Mouse (Mus musculus) heart, embryonic 12.5 days (tissue): ENCODE measurements around the gene 4931428L18Rik. TPM values are rescaled to one million over a fixed set of nuclear protein-coding genes. Genes with fewer than 3 reads are reported as not detected.

Experiments
- ATAC-seq: fragments of 200-750 bp; cut with Nextera tagmentation; 2 replicates; pipeline ENCODE4 v1.8.0; 2017; ENCODE audit warnings: moderate TSS enrichment, moderate library complexity; ENCODE audit not compliant: insufficient number of reproducible peaks, low FRiP score
- H3K27ac ChIP-seq: fragments of 300-500 bp; sonication (generic); 2 replicates; pipeline ENCODE4 v1.5.1; 2016; ENCODE audit warnings: mild to moderate bottlenecking, moderate library complexity; ENCODE audit not compliant: poor library complexity, severe bottlenecking
- H3K27me3 ChIP-seq: fragments of 300-500 bp; sonication (generic); replicated peaks from 2 replicates; pipeline ENCODE4 v1.6.1; 2016; ENCODE audit warnings: mild to moderate bottlenecking, moderate library complexity
- H3K36me3 ChIP-seq: fragments of 300-500 bp; sonication (generic); 2 replicates; pipeline ENCODE4 v1.6.1; 2016; ENCODE audit warnings: mild to moderate bottlenecking, moderate library complexity
- H3K4me1 ChIP-seq: fragments of 300-500 bp; sonication (generic); replicated peaks from 2 replicates; pipeline ENCODE4 v1.6.1; 2016; ENCODE audit warnings: mild to moderate bottlenecking
- H3K4me2 ChIP-seq: fragments of 300-500 bp; sonication (generic); 2 replicates; pipeline ENCODE4 v1.6.1; 2016; ENCODE audit warnings: mild to moderate bottlenecking, moderate library complexity
- H3K4me3 ChIP-seq: fragments of 300-500 bp; sonication (generic); 2 replicates; pipeline ENCODE4 v1.5.1; 2016; ENCODE audit warnings: mild to moderate bottlenecking
- H3K9ac ChIP-seq: fragments of 300-500 bp; sonication (generic); 2 replicates; pipeline ENCODE4 v1.6.1; 2016; ENCODE audit warnings: mild to moderate bottlenecking, moderate library complexity
- H3K9me3 ChIP-seq: fragments of 300-500 bp; sonication (generic); replicated peaks from 2 replicates; pipeline ENCODE4 v1.6.1; 2016; ENCODE audit warnings: mild to moderate bottlenecking, moderate library complexity
- WGBS: fragments of 180-500 bp; shearing (Covaris S2); methylation state at CpG from one replicate; pipeline ENCODE4 v1.1.7; 2016; 5-methylcytosine and 5-hydroxymethylcytosine counted together
- polyA plus RNA-seq: library from polyadenylated mRNA; unstranded; fragments of >200 nt; fragmentation: Nextera tagmentation; extraction: Ambion mirVana; gene quantifications from 2 replicates; pipeline ENCODE4 v1.2.1, GENCODE M21; 2016

The 4931428L18Rik gene
- polyA plus RNA-seq, 1 experiment from 2014 or later, result not detected

DNA sequence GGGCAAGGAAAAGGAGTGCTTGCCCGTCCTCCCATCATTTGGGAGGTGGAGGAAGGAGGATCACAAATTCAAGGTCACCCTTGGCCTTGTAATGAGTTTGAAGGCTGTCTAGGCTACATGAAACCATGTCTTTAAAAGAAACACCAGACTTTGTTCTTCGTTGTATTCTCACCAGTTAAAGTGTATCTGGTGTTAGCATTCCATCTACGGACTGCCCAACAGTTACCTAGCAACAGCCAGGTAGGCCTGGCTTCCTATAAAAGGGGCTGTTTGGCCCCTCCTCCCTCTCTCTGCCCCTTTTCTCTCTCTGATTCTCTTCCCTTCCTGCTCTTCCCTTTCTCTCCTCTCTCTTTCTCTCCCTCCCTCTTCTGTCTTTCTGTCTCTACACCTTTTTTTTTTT, 71.9 kb downstream of the 4931428L18Rik start:
- no peak for ATAC-seq
- 62% methylated on average over 3 of the region's 3 CpGs for WGBS

GRCm38 (mm10) chr1:31149671-31150070, 72.8 kb downstream of the 4931428L18Rik start:
- Histone ChIP-seq H3K27me3 (no peaks in the 10 kb centered on the region), H3K4me2 (no peak overlapping the region), H3K4me1 (peaks cover 3% of the 10 kb centered on the region; the same call in 1 of the 2 replicates), H3K4me3 (no peak overlapping the region), H3K27ac (no peak overlapping the region), H3K9me3 (no peaks in the 10 kb centered on the region), H3K36me3 (no peaks in the 10 kb centered on the region), H3K9ac (no peak overlapping the region)
- no peak for ATAC-seq
- WGBS, result 57% methylated on average over 6 of the region's 6 CpGs

More for the DNA sequence above, 71.9 kb downstream of the 4931428L18Rik start:
- H3K9me3 ChIP-seq, result no peaks in the 10 kb centered on the region
- no peak overlapping the region for H3K27ac ChIP-seq
- H3K9ac ChIP-seq, result no peak overlapping the region
- H3K4me3 ChIP-seq, result no peak overlapping the region
- no peaks in the 10 kb centered on the region for H3K27me3 ChIP-seq
- H3K4me1 ChIP-seq, result peaks cover 3% of the 10 kb centered on the region; the same call in 1 of the 2 replicates
- no peak overlapping the region for H3K4me2 ChIP-seq
- no peaks in the 10 kb centered on the region for H3K36me3 ChIP-seq

DNA sequence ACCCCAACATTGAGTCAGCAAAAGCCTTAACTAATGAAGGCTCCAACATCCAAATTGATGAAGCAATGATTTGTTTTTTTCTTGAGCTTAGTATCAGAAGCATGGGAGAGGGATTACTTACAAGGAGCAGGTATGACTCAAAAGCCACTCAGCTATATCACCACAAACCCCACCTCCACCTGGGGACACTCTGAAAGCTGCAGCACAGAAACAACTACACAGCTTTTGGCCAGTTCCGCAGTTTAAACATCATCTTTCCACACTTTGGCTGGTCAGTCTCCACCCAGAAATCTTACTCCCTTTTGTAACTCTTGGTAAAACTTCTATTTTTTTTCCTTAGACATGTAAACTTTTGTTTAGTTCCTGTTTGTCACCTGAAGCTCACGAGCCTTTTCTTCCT, 78.9 kb downstream of the 4931428L18Rik start:
- H3K27ac ChIP-seq, result no peak overlapping the region
- no peak overlapping the region for H3K4me2 ChIP-seq
- H3K4me1 ChIP-seq, result no peaks in the 10 kb centered on the region
- no peak overlapping the region for H3K9ac ChIP-seq
- no peak overlapping the region for H3K4me3 ChIP-seq
- ATAC-seq, result no peak
- no peaks in the 10 kb centered on the region for H3K27me3 ChIP-seq
- no peaks in the 10 kb centered on the region for H3K36me3 ChIP-seq
- 74% methylated on average over 2 of the region's 2 CpGs for WGBS
- no peaks in the 10 kb centered on the region for H3K9me3 ChIP-seq

GRCm38 (mm10) chr1:31142288-31143094, 80.0 kb downstream of the 4931428L18Rik start:
- WGBS, result 58% methylated on average over 8 of the region's 8 CpGs
- H3K36me3 ChIP-seq, result no peaks in the 10 kb centered on the region
- H3K4me3 ChIP-seq, result no peak overlapping the region
- H3K9ac ChIP-seq, result no peak overlapping the region
- H3K27me3 ChIP-seq, result no peaks in the 10 kb centered on the region
- H3K27ac ChIP-seq, result no peak overlapping the region
- H3K4me1 ChIP-seq, result no peaks in the 10 kb centered on the region
- ATAC-seq, result no peak
- H3K4me2 ChIP-seq, result no peak overlapping the region
- H3K9me3 ChIP-seq, result no peaks in the 10 kb centered on the region

DNA sequence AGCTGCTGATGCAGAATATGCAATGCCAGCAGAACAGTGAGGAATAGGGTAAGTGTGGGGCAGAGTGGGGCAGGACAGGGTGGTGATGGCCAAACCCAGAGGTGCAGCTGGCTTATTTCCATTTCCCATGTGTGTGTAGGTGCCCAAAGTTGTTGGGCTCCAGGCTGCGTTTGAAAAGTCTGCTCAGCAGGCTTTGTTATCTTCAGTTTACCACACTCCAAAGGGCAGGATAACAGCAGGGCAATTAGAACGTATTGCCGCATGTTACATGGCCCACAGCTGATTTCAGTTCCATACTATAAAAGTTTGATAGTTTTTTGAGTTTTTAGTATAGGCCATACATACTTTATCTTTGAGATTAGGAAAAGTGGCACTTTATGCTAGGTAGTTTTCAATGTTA, 84.1 kb downstream of the 4931428L18Rik start:
- Histone ChIP-seq H3K27ac (no peak overlapping the region), H3K4me3 (no peak overlapping the region), H3K36me3 (no peaks in the 10 kb centered on the region), H3K4me2 (no peak overlapping the region), H3K27me3 (no peaks in the 10 kb centered on the region), H3K9ac (no peak overlapping the region), H3K4me1 (0 out of 2 replicates have a peak, but pooled peaks cover 3% of the 10 kb centered on the region), H3K9me3 (no peaks in the 10 kb centered on the region)
- WGBS, result 54% methylated on average over 3 of the region's 3 CpGs
- ATAC-seq, result no peak

DNA sequence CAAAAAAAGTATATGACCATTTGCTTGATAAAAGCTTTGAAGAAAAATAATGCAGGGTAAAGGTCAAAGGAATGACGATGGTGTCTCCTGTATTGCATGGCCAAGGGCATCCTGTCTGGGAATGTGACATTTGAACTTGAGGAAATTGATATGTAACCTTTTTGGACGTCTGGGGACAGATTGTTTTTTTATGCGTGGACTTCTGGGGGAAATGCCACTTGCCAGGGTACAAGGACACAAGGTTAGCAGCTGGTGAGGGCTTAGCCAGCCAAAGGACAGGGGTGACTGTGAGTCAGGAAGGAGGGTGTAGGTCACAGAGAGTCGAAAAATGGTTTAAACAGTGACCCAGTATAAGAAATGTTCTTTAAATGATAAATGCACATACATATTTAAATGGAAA, 109.0 kb downstream of the 4931428L18Rik start:
- WGBS, result 53% methylated on average over 4 of the region's 4 CpGs
- H3K9ac ChIP-seq, result no peak overlapping the region
- no peaks in the 10 kb centered on the region for H3K4me1 ChIP-seq
- H3K27me3 ChIP-seq, result no peaks in the 10 kb centered on the region
- H3K4me3 ChIP-seq, result no peak overlapping the region
- H3K36me3 ChIP-seq, result no peaks in the 10 kb centered on the region
- H3K9me3 ChIP-seq, result no peaks in the 10 kb centered on the region
- H3K4me2 ChIP-seq, result no peak overlapping the region
- ATAC-seq, result no peak
- no peak overlapping the region for H3K27ac ChIP-seq

GRCm38 (mm10) chr1:31107961-31108360, 114.5 kb downstream of the 4931428L18Rik start:
- Histone ChIP-seq H3K27ac (no peak overlapping the region), H3K4me3 (no peak overlapping the region), H3K9me3 (no peaks in the 10 kb centered on the region), H3K4me1 (peaks cover 4% of the 10 kb centered on the region), H3K4me2 (no peak overlapping the region), H3K9ac (no peak overlapping the region), H3K27me3 (no peaks in the 10 kb centered on the region), H3K36me3 (no peaks in the 10 kb centered on the region)
- 78% methylated on average over 3 of the region's 3 CpGs for WGBS
- no peak for ATAC-seq

DNA sequence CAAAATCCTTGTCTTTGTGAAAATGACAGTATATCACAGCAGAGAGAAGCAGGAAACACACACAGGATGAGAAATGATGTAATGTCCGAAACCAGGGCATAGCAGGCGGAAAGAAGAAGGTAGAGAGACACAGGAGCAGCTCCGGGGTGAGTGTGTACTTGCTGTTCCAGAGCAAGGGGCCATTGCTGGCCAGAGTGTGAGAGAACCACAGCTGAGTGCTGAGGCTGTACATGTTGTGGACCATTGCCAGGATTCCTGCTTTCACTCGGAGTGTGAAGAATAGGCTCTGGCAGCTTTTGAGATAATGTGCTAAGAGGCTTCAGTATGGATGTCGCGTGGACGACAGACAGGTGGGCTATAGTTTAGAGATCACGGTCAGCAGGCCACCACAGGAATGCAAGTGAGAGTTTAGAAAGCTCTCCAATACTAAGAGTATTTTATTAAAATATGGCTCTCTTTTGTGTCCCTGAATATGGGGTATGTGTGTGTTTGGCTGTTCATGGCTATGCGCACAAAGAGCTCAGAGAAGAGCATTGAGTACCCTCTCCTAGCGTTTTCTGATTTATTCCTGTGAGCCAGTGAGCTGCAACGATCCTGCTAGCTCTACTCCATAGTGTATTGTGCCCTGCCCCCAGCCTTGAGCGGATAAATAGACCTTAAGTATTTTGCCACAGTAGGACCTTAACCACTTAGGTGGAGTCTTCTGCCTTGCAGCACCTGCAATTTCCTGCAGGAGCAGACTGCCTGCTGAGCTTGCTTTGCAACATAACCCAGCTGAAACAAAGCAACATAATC, 119.4 kb downstream of the 4931428L18Rik start:
- ATAC-seq, result peak; percentile 83
- 26% methylated on average over 12 of the region's 12 CpGs for WGBS
- Histone ChIP-seq H3K27me3 (no peaks in the 10 kb centered on the region), H3K36me3 (no peaks in the 10 kb centered on the region), H3K4me3 (no peak overlapping the region), H3K27ac (peak overlapping the region; percentile 83), H3K9me3 (no peaks in the 10 kb centered on the region), H3K4me1 (peaks cover 18% of the 10 kb centered on the region), H3K9ac (no peak overlapping the region), H3K4me2 (peak overlapping the region; percentile 37; the same call in 1 of the 2 replicates)

GRCm38 (mm10) chr1:31102280-31102679, 120.2 kb downstream of the 4931428L18Rik start:
- H3K4me3 ChIP-seq, result no peak overlapping the region
- H3K36me3 ChIP-seq, result no peaks in the 10 kb centered on the region
- peak overlapping the region; percentile 83 for H3K27ac ChIP-seq
- H3K4me1 ChIP-seq, result peaks cover 18% of the 10 kb centered on the region
- H3K9ac ChIP-seq, result no peak overlapping the region
- no peak overlapping the region for H3K4me2 ChIP-seq
- ATAC-seq, result no peak
- H3K9me3 ChIP-seq, result no peaks in the 10 kb centered on the region
- WGBS, result 79% methylated on average over 2 of the region's 2 CpGs
- H3K27me3 ChIP-seq, result no peaks in the 10 kb centered on the region

GRCm38 (mm10) chr1:31097208-31097607, 125.3 kb downstream of the 4931428L18Rik start:
- Histone ChIP-seq H3K27me3 (no peaks in the 10 kb centered on the region), H3K9me3 (no peaks in the 10 kb centered on the region), H3K4me3 (no peak overlapping the region), H3K36me3 (no peaks in the 10 kb centered on the region), H3K9ac (no peak overlapping the region), H3K4me2 (no peak overlapping the region), H3K27ac (no peak overlapping the region), H3K4me1 (peaks cover 7% of the 10 kb centered on the region)
- ATAC-seq, result no peak
- 55% methylated on average over 3 of the region's 3 CpGs for WGBS

- H3K27ac ChIP-seq, result no peak overlapping the region
- H3K4me2 ChIP-seq, result no peak overlapping the region
- H3K4me1 ChIP-seq, result peaks cover 2% of the 10 kb centered on the region; the same call in 1 of the 2 replicates
- no peaks in the 10 kb centered on the region for H3K27me3 ChIP-seq
- no peak for ATAC-seq
- H3K9ac ChIP-seq, result no peak overlapping the region
- 66% methylated on average over 2 of the region's 2 CpGs for WGBS
- no peak overlapping the region for H3K4me3 ChIP-seq
- H3K36me3 ChIP-seq, result no peaks in the 10 kb centered on the region
- no peaks in the 10 kb centered on the region for H3K9me3 ChIP-seq
Observed at GRCm38 (mm10) chr1:31096466-31096793, 126.1 kb downstream of the 4931428L18Rik start.
